Mouse (Mus musculus) hindbrain, embryonic 15.5 days (tissue): ENCODE results near the gene 2310061I04Rik. TPM values are rescaled to one million over a fixed set of nuclear protein-coding genes. Genes with fewer than 3 reads are reported as not detected.
A peak's percentile ranks its signal among the peaks of the same experiment; 100 is the strongest.
"Not testable (repeated sequence)": the region's sequence is repeated elsewhere in the genome, so short reads cannot be mapped to it uniquely, and the experiment has no call there.

Experiments used
- ATAC-seq: fragments of 200-750 bp; cut with Nextera tagmentation; 2 replicates; pipeline ENCODE4 v1.8.0; 2017; ENCODE audit warnings: low read depth, moderate number of reproducible peaks, moderate TSS enrichment; ENCODE audit not compliant: low FRiP score
- H3K27ac ChIP-seq: fragments of 300-500 bp; sonication (generic); replicated peaks from 2 replicates; pipeline ENCODE4 v1.5.1; 2015; ENCODE audit warnings: mild to moderate bottlenecking, inconsistent platforms
- H3K27me3 ChIP-seq: fragments of 300-500 bp; sonication (generic); 2 replicates; pipeline ENCODE4 v1.6.1; 2015; ENCODE audit warnings: control low read depth, inconsistent platforms
- H3K36me3 ChIP-seq: fragments of 300-500 bp; sonication (generic); 2 replicates; pipeline ENCODE4 v1.6.1; 2015; ENCODE audit warnings: control low read depth, inconsistent platforms
- H3K4me1 ChIP-seq: fragments of 300-500 bp; sonication (generic); replicated peaks from 2 replicates; pipeline ENCODE4 v1.6.1; 2015; ENCODE audit warnings: control low read depth, inconsistent platforms
- H3K4me2 ChIP-seq: fragments of 300-500 bp; sonication (generic); 2 replicates; pipeline ENCODE4 v1.6.1; 2015; ENCODE audit warnings: moderate library complexity, mild to moderate bottlenecking, inconsistent platforms
- H3K4me3 ChIP-seq: fragments of 300-500 bp; sonication (generic); 2 replicates; pipeline ENCODE4 v1.5.1; 2015; ENCODE audit warnings: mild to moderate bottlenecking, inconsistent platforms
- H3K9ac ChIP-seq: fragments of 300-500 bp; sonication (generic); 2 replicates; pipeline ENCODE4 v1.6.1; 2015; ENCODE audit warnings: inconsistent platforms
- H3K9me3 ChIP-seq: fragments of 300-500 bp; sonication (generic); 2 replicates; pipeline ENCODE4 v1.6.1; 2016; ENCODE audit warnings: control low read depth, inconsistent platforms
- WGBS: fragments of 180-500 bp; shearing (Covaris S2); methylation state at CpG from one replicate; pipeline ENCODE4 v1.1.7; 2015; 5-methylcytosine and 5-hydroxymethylcytosine counted together
- polyA plus RNA-seq: library from polyadenylated mRNA; unstranded; fragments of >200 nt; fragmentation: Nextera tagmentation; extraction: Ambion mirVana; gene quantifications from 2 replicates; pipeline ENCODE4 v1.2.1, GENCODE M21; 2015

2310061I04Rik gene
- 63.7 and 68.6 TPM in 2 replicates for polyA plus RNA-seq

- Histone ChIP-seq H3K4me1 (peaks cover 23% of the 10 kb centered on the region), H3K9ac (peak within 1 kb of the TSS; percentile 85), H3K27ac (peak within 1 kb of the TSS; percentile 98), H3K9me3 (no peaks in the 10 kb centered on the region), H3K4me2 (peak within 1 kb of the TSS; percentile 86), H3K36me3 (peaks cover 64% of the 10 kb centered on the region), H3K4me3 (peak within 1 kb of the TSS; percentile 76), H3K27me3 (no peaks in the 10 kb centered on the region)
- WGBS: under 1% methylated on average over 83 of the region's 86 CpGs
- peak; percentile 95 for ATAC-seq
Observed at GRCm38 (mm10) chr17:35896781-35897643, at the start of gene 2310061I04Rik. Gene 2310061I04Rik (minus strand): TSS chr17:35897431.

GRCm38 (mm10) chr17:35939941-35940340, 42.7 kb upstream of the 2310061I04Rik start:
- ATAC-seq: no peak
- Histone ChIP-seq H3K36me3 (no peaks in the 10 kb centered on the region), H3K4me2 (no peak overlapping the region), H3K4me3 (no peak overlapping the region), H3K4me1 (no peaks in the 10 kb centered on the region), H3K27ac (no peak overlapping the region), H3K27me3 (no peaks in the 10 kb centered on the region), H3K9ac (no peak overlapping the region), H3K9me3 (no peaks in the 10 kb centered on the region)
- WGBS: 60% methylated on average over 1 of the region's 1 CpGs

- H3K4me2 ChIP-seq: no peak overlapping the region
- no peaks in the 10 kb centered on the region for H3K27me3 ChIP-seq
- WGBS: 58% methylated on average over 2 of the region's 2 CpGs
- no peaks in the 10 kb centered on the region for H3K36me3 ChIP-seq
- ATAC-seq: no peak
- no peak overlapping the region for H3K27ac ChIP-seq
- H3K9ac ChIP-seq: no peak overlapping the region
- no peak overlapping the region for H3K4me3 ChIP-seq
- H3K4me1 ChIP-seq: no peaks in the 10 kb centered on the region
- no peaks in the 10 kb centered on the region for H3K9me3 ChIP-seq
Observed at GRCm38 (mm10) chr17:35939108-35939507, 41.9 kb upstream of the 2310061I04Rik start.

- no peaks in the 10 kb centered on the region for H3K27me3 ChIP-seq
- no peak overlapping the region for H3K4me2 ChIP-seq
- H3K27ac ChIP-seq: no peak overlapping the region
- no peak overlapping the region for H3K9ac ChIP-seq
- H3K9me3 ChIP-seq: no peaks in the 10 kb centered on the region
- ATAC-seq: peak; percentile 84; the same call in 1 of the 2 replicates
- H3K4me1 ChIP-seq: no peaks in the 10 kb centered on the region
- H3K36me3 ChIP-seq: no peaks in the 10 kb centered on the region
- H3K4me3 ChIP-seq: no peak overlapping the region
- WGBS: 52% methylated on average over 2 of the region's 2 CpGs
Observed at GRCm38 (mm10) chr17:35937700-35938348, 40.6 kb upstream of the 2310061I04Rik start.

GRCm38 (mm10) chr17:35935763-35936162, 38.5 kb upstream of the 2310061I04Rik start:
- not testable (repeated sequence) for H3K36me3 ChIP-seq, ATAC-seq, H3K9ac ChIP-seq, H3K4me3 ChIP-seq, H3K27ac ChIP-seq, H3K4me1 ChIP-seq, H3K27me3 ChIP-seq, H3K9me3 ChIP-seq, H3K4me2 ChIP-seq
- 87% methylated on average over 14 of the region's 14 CpGs for WGBS

GRCm38 (mm10) chr17:35932608-35933007, 35.4 kb upstream of the 2310061I04Rik start:
- no peak for ATAC-seq
- 89% methylated on average over 4 of the region's 4 CpGs for WGBS

GRCm38 (mm10) chr17:35930627-35931026, 33.4 kb upstream of the 2310061I04Rik start:
- Histone ChIP-seq H3K27ac (no peak overlapping the region), H3K4me3 (no peak overlapping the region), H3K36me3 (peaks cover 50% of the 10 kb centered on the region), H3K27me3 (no peaks in the 10 kb centered on the region), H3K9ac (no peak overlapping the region), H3K4me1 (no peaks in the 10 kb centered on the region), H3K4me2 (no peak overlapping the region), H3K9me3 (no peaks in the 10 kb centered on the region)
- WGBS: 97% methylated on average over 12 of the region's 12 CpGs
- 0 out of 2 replicates have a peak, but pooled peaks have one; percentile 21 for ATAC-seq

More at GRCm38 (mm10) chr17:35932608-35933007, 35.4 kb upstream of the 2310061I04Rik start:
- Histone ChIP-seq H3K27me3 (no peaks in the 10 kb centered on the region), H3K4me3 (no peak overlapping the region), H3K27ac (no peak overlapping the region), H3K9me3 (no peaks in the 10 kb centered on the region), H3K9ac (no peak overlapping the region), H3K36me3 (peaks cover 34% of the 10 kb centered on the region), H3K4me2 (no peak overlapping the region), H3K4me1 (no peaks in the 10 kb centered on the region)

GRCm38 (mm10) chr17:35929534-35929933, 32.3 kb upstream of the 2310061I04Rik start:
- Histone ChIP-seq H3K9ac (no peak overlapping the region), H3K9me3 (no peaks in the 10 kb centered on the region), H3K27ac (no peak overlapping the region), H3K36me3 (peaks cover 61% of the 10 kb centered on the region), H3K27me3 (no peaks in the 10 kb centered on the region), H3K4me3 (no peak overlapping the region), H3K4me1 (no peaks in the 10 kb centered on the region), H3K4me2 (no peak overlapping the region)
- 95% methylated on average over 2 of the region's 2 CpGs for WGBS
- no peak for ATAC-seq

GRCm38 (mm10) chr17:35927471-35927870, 30.2 kb upstream of the 2310061I04Rik start:
- no peaks in the 10 kb centered on the region for H3K9me3 ChIP-seq
- no peak for ATAC-seq
- H3K4me2 ChIP-seq: no peak overlapping the region
- peaks cover 72% of the 10 kb centered on the region for H3K36me3 ChIP-seq
- no peak overlapping the region for H3K4me3 ChIP-seq
- H3K9ac ChIP-seq: no peak overlapping the region
- H3K27me3 ChIP-seq: no peaks in the 10 kb centered on the region
- WGBS: 64% methylated on average over 1 of the region's 1 CpGs
- peaks cover 2% of the 10 kb centered on the region for H3K4me1 ChIP-seq
- no peak overlapping the region for H3K27ac ChIP-seq

GRCm38 (mm10) chr17:35923281-35923680, 26.1 kb upstream of the 2310061I04Rik start:
- Histone ChIP-seq H3K4me2 (no peak overlapping the region), H3K36me3 (peaks cover 45% of the 10 kb centered on the region), H3K4me3 (no peak overlapping the region), H3K27me3 (no peaks in the 10 kb centered on the region), H3K9ac (no peak overlapping the region), H3K27ac (no peak overlapping the region), H3K9me3 (no peaks in the 10 kb centered on the region), H3K4me1 (peaks cover 35% of the 10 kb centered on the region)
- WGBS: 94% methylated on average over 4 of the region's 4 CpGs
- ATAC-seq: no peak

GRCm38 (mm10) chr17:35922566-35922965, 25.3 kb upstream of the 2310061I04Rik start:
- ATAC-seq: no peak
- Histone ChIP-seq H3K4me1 (peaks cover 35% of the 10 kb centered on the region), H3K36me3 (peaks cover 38% of the 10 kb centered on the region), H3K9me3 (no peaks in the 10 kb centered on the region), H3K27me3 (no peaks in the 10 kb centered on the region), H3K4me3 (no peak overlapping the region), H3K27ac (0 out of 2 replicates have a peak overlapping the region, but pooled peaks have one; percentile 15), H3K9ac (no peak overlapping the region), H3K4me2 (no peak overlapping the region)
- 88% methylated on average over 3 of the region's 3 CpGs for WGBS

- Histone ChIP-seq H3K9me3 (no peaks in the 10 kb centered on the region), H3K4me2 (no peak overlapping the region), H3K9ac (no peak overlapping the region), H3K36me3 (peaks cover 32% of the 10 kb centered on the region), H3K27ac (peak overlapping the region; percentile 98), H3K27me3 (no peaks in the 10 kb centered on the region), H3K4me1 (peaks cover 35% of the 10 kb centered on the region), H3K4me3 (no peak overlapping the region)
- ATAC-seq: no peak
- WGBS: 81% methylated on average over 4 of the region's 4 CpGs
Observed at GRCm38 (mm10) chr17:35921710-35922109, 24.5 kb upstream of the 2310061I04Rik start.
